Mouse (Mus musculus): ENCODE results near the gene B3gntl1.

DNA sequence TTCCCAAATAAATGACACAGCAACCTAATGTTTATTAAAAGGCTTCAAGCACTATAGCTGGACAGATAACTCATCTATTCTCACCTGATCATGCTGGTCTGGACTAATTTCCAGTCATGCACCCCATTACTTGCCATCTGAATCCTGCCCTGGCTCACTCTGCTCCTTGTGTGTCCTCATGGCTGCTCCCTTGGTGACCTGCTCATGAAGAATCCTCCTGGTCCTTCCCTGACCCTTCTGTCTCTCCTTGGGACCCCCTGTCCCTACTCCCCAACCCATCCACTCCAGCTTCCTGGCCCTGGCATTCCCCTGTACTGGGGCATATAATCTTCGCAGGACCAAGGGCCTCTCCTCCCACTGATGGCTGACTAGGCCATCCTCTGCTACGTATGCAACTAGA, 3.9 kb upstream of the B3gntl1 start:
- no peak for TF ChIP-seq CTCF (IDR thresholded peaks at IDR 0.05; ENCODE audit: low read depth, low read length)
- no peak for TF ChIP-seq POLR2A (IDR thresholded peaks at IDR 0.05; ENCODE audit: extremely low read depth, insufficient read depth, low read length)
